Mouse (Mus musculus) embryo, embryonic 11 days (tissue): ENCODE results near the gene Thap8.

Experiments
- DNase-seq: peaks from one replicate; pipeline ENCODE4 v3.0.0-alpha.2; 2015

Gene Thap8

DNA sequence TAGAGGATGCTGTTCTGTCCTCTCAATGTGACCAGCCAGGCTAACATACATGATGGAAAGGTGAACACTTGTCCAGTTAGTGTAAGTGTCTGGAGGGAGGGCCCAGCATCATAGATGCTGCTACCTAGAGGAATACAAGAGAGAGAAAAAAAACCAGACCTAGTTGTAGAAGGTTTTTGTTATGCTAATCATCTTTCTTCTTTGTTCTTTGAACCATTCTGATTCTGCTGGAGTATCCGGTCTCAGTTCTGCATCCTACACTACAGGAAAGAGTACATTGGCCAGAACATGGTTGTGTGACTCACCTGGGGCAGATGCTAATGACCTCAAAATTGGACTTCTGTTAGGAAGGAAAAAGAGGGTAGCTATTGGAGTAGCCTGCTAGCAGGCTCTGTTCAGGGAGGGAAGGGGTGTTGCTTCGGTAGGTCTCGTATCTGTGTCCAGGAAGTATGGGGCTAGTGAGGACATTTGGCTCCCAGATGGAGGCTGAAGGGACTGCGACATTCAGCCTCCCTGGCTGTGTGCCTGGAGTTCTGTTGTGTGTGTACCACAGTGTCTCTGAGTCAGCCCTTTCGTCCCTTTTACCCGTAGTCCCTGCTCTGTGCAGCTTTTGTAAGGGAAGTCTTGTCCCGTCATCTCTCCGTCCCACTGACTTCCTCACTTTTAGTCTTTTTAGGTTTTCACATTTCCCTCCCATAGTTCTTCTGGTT, 7.0 kb downstream of the Thap8 start:
- DNase-seq, result no peak

DNA sequence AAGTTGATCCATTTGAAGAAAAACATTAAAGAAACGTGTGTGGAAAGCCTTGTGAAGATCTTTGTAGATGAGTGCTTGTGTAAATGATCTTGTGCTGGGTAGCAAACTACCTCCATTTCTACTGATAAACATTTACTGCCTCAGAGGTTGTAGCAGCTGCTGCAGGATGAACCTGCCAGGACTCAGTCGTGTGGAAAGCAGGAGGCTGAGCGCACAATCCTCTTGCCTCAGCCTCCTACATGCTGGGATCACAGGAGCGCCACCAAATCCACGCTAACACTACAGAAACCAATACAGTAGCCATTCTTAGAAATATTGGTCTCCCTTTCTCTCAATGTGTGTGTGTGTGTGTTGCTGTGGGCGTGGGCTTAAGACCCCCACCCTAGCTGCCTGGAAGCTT, 8.2 kb downstream of the Thap8 start:
- DNase-seq, result no peak

DNA sequence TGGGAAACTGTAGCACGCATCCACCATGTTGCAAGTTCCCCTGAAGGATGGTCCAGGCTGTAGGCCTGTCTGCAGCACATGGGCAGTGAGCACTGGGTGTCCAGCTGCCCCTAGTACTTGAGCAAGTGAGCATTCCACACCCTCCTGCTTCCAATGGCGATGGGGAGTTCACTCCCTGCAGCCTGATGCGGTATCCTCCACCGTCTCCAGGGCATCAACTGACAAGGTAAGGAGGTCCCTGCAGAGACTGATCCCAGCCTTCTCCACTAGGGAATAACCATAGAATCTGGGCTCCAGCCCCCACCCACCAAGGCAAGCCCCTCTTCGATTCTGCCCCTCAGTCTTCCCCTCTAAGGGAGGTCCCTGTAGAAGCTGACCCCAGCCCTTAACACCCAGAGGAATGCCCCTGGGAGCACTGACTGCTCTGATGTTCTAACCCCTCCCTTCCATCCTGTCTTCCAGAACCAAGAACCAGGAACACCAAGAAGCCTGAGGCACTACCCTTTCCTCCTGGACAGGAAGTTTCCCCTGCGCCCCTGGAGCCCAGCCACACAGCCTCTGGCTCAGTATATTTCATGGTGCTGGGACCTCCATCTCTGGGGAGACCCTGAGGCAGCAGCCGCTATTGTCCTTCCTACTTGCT, 9.3 kb downstream of the Thap8 start:
- no peak for DNase-seq

DNA sequence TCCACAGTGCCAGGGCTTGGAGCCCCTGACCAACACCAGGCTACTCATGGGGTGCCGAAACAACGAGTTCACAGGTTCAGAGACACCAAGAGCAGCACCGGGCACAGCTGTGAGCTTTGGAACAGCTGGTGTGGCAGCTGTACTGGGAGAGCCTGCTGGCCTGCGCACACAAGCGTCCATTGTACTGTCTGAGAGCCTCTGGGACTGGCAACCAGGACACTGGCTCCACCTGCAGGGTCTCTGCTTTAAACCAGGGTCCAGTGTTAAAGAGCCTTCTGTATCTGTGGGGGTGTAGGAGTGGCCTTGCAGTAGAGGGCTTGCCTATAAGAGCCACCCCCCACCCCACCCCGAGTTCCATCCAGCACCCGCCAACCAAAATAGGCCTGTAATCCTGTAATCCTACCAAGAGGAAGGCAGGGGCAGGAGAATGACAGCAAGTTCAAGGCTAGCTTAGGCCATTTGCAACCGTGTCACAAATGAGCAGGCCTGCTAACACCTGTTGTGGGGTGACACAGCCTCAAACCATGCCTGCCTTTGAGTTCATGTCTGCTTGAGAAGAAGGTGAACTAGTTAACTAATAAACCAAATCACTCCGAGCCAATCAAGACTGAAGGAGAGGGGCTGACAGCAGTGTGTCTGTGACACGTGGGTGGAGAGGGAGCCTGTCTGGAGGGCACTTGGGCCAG, 10.0 kb downstream of the Thap8 start:
- peak; percentile 53 for DNase-seq

DNA sequence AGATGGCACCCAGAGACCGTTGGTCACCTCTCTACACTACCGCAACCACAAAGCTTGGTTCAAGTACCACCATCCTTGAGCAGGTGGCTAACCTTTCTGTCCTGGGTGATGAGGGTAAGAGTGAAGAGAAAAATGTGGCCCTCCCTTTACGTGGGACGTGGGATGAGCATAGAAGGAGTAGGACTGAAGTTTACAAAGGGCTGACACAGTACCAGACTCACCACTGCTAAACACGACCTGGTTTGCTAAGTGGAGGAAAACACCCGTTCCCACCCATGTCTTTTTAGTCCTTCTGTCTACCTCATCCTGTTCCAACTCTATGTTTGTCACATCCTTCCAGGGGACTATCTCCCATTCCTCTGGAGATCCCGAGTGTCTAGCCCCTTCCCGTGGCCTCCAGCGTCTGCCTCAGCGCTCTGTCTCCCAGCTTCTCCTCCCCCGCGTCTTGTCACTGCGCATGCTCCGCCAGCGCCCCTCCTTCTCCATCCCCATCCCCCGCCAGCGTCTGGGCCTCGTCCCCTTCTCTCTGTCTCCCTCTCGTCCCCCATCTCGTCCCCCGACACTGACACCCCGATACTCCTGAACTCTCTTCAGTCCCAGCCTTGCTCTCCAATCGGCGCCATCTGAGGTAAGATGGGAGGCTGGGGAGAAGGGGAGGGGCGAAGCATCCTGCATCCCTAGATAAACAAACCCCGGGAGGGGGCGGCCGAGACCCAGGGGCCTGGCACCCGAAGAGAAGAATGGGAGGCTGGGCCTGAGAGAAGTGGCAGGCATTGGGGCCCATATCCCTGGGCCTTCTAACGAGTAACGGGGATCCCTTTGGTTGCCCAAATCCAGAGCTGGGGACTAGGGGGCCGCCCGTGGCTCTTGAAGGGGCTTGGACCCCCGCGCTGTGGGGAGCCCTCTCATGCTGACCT, 11.6 kb downstream of the Thap8 start, which contains the start of gene Clip3:
Gene Clip3 (plus strand): TSS at position 514 of the 917 bp plus-strand sequence.
- peak; percentile 89 for DNase-seq

DNA sequence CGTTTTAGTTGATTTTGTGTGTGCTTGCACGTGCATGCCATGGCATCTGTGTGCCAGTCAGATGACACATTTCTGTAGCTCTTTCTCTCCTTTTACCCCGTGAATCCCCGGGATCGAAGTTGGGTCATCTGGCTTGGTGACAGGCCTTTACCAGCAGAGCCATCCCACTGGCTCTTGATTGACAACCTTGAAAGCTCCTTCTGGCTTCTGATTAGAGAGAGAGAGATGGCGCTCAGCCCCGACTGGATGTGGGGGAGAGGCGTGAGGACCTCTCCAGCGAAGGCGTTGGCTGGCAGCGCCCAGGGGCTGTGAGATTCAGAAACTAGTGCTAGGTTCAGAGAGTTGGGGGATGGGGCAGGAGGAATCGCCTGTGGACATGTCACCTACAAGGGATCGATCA, 13.9 kb downstream of the Thap8 start:
- no peak for DNase-seq

DNA sequence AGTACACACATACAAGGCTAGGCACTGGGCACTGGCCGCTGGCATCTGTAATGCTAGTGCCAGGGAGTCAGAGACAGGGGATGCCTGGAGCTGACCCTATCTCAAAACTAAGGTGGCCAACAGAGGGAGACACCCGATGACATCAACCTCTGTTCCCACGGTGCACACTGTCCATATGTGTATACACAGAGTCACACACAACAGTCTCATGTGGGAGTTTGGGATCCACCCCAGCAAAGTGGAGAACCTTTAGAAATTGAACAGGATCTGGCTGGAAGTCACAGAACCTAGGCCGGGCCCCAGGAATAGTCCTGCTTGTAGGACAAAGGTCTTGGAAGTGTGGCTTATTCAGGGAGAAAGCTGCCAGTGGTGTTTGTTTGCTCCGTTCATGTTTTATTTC, 14.4 kb downstream of the Thap8 start:
- DNase-seq, result no peak

DNA sequence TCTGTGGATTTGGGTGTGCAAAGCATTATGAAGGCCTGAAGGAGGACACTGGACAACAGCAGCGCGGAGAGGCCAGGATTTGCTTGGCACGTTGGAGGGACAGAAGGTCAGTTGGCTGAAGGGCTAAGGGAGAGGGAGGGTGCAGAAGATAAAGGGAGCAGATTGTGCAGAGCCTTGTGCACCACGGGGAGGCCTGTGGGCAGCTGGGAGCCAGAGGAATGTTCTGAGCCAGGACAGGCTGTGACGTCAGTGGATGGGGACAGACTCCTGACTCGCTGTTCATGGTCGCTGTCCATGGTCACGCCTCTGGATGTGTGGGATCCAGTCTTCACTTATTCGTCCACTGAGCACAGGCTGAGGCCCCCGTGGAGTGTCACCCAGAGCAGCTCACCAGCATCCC, 15.2 kb downstream of the Thap8 start:
- DNase-seq, result no peak

DNA sequence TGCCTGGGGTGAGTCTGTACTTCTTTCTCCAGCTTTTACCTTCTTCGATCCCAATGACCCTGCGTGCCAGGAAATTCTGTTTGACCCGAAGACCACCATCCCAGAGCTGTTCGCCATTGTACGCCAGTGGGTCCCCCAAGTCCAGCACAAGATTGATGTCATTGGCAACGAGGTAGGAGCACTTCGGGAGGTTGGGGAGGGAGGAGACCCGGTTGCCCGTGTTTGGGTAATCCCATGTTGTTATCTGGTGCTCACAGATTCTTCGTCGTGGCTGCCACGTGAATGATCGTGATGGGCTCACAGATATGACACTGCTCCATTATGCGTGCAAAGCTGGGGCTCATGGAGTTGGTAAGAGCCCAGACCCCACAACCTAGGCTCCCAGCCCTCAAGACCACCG, 16.9 kb downstream of the Thap8 start:
- no peak for DNase-seq

DNA sequence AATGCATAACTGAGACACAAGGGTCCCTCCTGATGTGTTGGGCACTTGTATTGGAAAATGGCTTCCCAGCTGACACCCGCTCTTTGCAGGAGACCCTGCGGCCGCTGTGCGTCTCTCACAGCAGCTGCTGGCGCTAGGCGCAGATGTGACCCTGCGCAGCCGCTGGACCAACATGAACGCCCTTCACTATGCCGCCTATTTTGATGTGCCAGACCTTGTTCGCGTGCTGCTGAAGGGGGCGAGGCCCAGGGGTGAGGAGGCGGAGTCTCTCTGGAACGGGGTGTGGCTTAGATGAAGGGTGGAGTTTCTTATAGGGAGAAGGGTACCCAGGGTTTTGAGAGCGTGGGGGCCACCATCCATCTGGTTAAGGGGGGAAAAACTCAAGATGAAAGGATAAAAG, 17.4 kb downstream of the Thap8 start:
- no peak for DNase-seq

DNA sequence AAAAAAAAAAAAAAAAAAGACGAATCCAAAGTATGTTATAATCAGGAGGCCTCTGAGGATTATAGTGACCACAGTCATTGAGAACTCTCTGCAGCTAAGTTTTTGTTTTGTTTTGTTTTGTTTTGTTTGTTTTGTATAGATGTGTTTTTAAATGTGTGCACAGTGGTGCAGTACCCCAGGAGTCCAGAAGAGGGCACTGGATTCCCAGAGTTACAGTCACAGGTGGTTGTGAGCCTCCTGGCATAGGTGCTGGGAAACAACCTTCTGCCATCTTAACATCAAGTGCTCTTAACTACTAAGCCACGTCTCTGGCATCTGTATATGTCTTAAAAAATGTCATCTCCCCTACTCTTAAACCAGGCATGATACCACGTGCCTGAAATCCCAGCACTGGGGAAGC, 21.0 kb downstream of the Thap8 start:
- DNase-seq, result peak; percentile 28

DNA sequence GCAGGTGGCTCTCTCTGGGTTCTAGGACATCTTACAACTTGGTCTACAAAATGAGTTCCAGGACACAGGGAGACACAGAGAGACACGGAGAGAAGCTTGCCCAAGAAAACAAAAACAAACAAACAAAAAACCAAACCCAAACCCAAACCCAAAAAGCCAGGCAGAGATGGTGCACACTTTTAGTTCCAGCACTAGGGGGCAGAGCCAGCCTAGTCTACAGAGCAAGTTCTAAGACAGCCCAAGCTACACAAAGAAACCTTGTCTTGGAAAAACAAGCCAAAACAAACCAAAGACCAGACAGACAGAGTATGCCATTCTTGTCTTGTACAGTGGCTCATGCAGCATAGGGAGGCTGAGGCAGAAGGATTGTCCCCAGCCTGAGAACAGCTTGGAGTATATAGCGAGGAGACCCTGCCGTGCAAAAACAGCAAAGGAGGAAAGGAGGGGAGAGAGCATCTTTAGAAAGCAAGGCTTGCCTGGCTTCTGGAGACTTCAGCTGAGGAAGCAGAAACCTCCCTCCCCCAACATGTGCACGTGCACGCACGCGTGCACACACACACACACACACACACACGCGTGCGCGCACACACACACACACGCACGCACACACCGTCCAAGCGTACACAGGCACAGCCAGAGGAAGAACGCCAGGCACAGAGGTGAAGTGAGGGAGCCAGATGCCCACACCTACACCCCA, 26.3 kb downstream of the Thap8 start:
- peak; percentile 23 for DNase-seq

DNA sequence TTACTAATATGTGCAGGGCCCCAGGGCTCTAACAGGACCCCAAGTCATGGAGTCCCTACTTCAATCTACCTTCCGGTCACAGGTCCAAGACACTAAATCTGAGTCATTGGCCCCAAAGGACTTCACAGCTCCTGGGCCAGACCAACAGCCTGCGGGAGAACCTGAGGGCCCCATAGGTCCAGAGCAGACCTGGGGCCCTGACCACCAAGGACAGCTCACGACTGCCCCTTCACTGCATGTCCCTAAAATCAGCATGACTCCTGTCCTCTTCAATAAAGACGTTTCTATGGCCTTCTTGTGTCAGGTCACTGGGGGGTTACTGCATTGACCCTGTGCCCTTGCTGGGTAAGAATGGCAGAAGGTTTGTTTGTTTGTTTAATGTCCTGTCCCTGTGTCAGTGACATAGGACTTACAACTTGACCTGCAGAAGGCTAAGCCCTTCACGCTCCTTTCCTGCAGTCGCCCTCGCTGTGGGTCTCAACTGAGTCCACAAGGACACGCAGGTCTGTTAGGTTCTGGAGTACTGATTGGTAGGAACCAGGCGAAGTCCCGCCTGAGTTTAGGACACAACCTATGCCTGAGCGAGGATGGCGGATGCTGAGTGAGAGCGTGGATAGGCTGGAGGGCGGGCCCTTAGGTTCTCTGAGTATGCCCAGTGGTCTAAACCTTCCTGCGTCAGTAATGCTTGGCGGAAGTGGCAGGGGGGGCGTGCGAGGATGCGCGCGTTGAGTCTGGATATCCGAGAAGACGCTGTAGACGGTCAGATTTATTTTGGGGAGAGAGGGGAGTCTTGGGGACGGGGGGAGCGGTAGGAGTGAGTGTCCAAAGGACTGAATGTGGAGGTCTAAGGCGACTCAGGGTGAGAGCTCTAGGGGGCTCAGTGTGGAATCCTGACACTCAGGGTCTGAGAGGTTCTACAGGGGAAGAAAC, 28.4 kb downstream of the Thap8 start, which contains the start of gene Alkbh6:
Gene Alkbh6 (plus strand): TSS at position 642 of the 930 bp plus-strand sequence.
- peak; percentile 96 for DNase-seq

DNA sequence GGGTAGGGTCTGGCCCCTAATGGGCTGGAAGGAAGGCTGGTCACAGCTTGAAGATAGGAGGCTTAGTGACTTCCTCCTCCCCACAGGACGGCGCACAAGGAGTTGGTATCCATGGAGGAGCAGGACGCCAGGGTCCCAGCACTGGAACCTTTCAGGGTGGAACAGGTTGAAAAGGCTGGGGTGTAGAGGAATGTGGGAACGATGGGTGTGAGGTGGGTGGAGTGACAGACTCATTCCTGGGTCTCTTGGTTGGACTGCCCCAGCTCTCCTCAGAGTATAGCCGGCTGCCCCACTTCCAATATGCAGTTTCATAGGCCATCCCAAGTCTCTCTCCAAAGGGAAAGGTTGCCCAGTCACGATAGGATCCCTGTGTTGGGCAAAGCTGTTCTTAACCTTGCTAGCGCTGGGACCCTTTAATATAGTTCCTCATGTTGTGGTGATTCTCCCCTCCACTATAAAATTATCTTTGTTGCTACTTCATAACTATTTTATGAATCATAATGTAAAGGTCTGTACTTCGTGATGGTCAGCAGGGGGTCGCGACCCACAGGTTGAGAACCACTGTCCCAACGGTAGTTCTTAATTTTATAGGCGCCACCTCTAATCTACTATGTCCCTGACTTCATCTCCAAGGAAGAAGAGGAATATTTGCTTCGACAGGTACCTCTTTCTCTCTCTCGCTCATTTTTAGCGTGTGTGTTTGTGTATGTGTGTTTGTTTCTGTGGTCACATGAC, 29.7 kb downstream of the Thap8 start:
- DNase-seq, result no peak

DNA sequence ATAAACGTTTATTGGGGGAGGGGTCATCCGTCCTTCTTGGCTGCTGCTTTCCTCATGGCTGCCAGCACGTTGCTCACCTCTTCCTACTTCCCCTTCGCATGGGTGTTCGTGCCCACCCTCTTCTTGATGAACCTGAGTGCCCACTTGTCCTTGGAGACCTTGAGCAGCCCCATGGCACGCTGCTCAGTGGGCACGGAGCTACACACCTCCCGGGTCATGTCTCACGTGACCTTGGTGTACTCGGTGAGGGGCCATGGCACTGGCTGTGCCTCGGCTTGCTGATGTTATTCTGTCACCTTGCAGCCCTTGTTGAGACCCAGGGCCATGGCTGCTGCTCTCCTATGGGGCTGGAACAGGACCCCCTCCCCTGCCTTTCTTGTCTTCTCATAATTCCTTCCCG, 30.2 kb downstream of the Thap8 start:
- no peak for DNase-seq

DNA sequence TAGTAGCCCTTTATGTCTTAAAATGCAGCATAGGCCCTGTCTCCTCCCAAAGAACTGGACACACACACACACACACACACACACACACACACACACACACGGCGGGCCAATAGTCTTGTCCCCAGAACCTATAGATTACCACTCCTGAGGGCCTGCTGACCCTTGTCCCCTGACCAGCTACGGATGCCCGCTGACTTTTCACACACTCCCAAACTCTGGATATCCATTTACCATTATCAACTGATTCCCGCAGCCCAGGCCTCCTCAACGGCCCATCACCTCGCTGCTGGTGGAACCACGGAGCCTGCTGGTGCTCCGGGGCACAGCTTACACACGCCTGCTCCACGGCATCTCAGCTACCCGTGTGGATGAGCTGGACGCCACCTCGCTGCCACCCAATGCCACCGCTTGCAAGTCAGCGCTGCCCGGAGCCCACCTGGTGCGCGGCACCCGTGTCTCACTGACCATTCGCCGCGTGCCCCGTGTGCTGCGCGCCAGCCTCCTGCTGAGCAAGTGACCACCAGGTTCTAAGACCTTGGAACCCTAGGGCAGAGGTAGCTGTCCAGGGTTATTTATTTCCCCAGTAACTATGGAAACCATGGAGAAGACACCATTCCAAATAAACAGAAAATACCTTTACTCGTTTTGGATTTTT, 33.9 kb downstream of the Thap8 start:
- DNase-seq, result no peak

DNA sequence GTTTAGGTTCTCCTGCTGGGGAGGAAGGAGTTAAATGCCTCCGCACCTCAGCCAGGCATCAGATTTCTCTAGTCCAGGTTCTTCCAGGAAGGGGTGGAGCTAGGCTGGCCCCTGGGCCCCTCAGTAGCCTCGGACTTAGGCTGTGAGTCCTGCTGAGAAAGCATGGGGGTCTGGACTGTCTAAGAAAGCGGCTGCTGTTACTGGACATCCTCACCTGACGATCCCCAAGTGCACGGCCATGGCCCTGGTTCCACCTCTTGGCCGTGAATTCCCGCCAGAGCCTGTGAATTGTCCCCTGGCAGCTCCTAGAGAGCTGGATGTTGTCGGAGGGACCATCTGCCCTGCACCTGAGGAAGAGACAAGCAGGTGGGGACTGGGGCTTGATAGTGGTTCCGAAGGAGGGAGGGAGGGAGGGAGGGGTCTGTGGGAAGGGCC, 34.8 kb downstream of the Thap8 start, which contains the start of gene Syne4:
Gene Syne4 (plus strand): TSS at position 87 of the 435 bp plus-strand sequence.
- DNase-seq, result peak; percentile 80

DNA sequence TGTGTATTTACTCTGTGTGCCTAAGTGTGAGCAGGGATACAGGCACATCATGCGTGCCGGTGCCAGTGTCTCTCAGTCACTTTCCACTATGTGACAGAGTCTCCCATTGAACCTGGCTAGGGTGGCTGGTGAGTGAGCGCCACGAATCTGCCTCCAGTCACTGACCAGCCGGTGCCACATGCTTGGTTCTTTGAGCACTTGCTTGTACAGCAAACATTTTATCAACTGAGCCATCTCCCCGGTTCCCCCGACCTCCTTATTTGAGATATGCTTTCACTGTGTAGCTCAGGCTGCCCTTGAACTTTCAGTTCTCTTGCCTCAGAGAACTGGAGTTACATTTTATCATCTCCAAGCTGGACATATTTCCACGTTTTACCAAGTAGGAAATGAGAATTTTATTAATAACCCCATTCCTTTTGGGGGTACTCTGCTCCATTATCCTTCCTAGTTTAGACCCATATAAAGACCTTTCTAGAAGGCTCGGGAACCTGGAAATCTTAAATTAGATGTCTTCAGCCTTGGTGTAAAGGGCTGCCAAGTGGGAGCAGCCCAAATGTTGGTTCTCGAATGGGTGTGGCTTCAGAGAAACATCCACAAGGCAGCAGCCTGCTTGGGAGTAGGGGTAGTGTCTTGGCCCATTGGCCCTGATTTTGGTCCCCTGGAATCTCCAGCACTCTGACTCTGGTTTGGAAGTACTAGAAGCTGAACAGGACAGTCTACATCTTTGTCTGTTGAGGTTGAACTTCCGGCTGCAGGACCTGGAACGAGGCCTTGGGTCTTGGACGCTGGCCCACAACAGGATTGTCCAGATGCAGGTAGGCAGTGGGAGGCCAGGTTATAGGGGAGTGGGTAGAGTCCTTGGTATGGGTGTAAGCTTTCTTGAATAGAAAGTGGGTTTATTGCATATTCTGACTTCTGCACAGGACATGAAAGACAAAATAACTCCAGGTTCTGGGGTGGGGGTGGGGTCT, 36.0 kb downstream of the Thap8 start:
- no peak for DNase-seq
